Comparison of ENCODE assay signal across 16 mouse cellular contexts in genomic region chr1:185333651-185334050, GRCm38 (mm10). TPM values are rescaled to one million over a fixed set of nuclear protein-coding genes. Genes with fewer than 3 reads are reported as not detected.
DNase-seq lines count a peak whose midpoint lies in the region; ATAC-seq and TF ChIP-seq lines count a peak whose summit lies in the region.
"Had no signal": no experiment of that assay in that cellular context is flagged by ENCODE, and none has a peak within 500 bp of the region (broad histone marks: within the 10 kb centered on the region; RNA-seq: fewer than 3 reads in every experiment).

No protein-coding gene starts in this region.

- H3K36me3 ChIP-seq in kidney, adult 2 months (ENCODE audit: control insufficient read depth, insufficient read depth, low read length), result no peaks in the 10 kb centered on the region
- no peaks in the 10 kb centered on the region for H3K36me3 ChIP-seq in stomach, embryonic 14.5 days (ENCODE audit: control insufficient read depth, insufficient read depth, low read length)
- H3K36me3 ChIP-seq in stomach, postnatal 0 days (ENCODE audit: control insufficient read depth, insufficient read depth, low read length), result no peaks in the 10 kb centered on the region
- 0 out of 2 replicates have a peak, but pooled peaks cover 2% of the 10 kb centered on the region for H3K36me3 ChIP-seq in intestine, embryonic 16.5 days (ENCODE audit: control insufficient read depth, insufficient read depth, low read length)
- H3K36me3 ChIP-seq: midbrain, embryonic 12.5 days; stomach, embryonic 15.5 days had no signal

- no peak overlapping the region for H3K9ac ChIP-seq in stomach, embryonic 14.5 days (replicated peaks; ENCODE audit: low read depth, low read length)
- H3K9ac ChIP-seq in stomach, postnatal 0 days (ENCODE audit: low read length), result no peak overlapping the region
- H3K9ac ChIP-seq in intestine, embryonic 16.5 days (ENCODE audit: low read depth, low read length), result no peak overlapping the region
- H3K9ac ChIP-seq: embryonic facial prominence, embryonic 12.5 days; limb, embryonic 15.5 days; stomach, embryonic 15.5 days had no signal

- no peak overlapping the region for H3K4me3 ChIP-seq in kidney, adult 2 months (ENCODE audit: insufficient read depth, low read depth, low read length)
- H3K4me3 ChIP-seq in stomach, embryonic 14.5 days (ENCODE audit: low read depth, low read length), result no peak overlapping the region
- H3K4me3 ChIP-seq in stomach, postnatal 0 days (ENCODE audit: low read depth, low read length), result no peak overlapping the region
- H3K4me3 ChIP-seq in intestine, embryonic 16.5 days (ENCODE audit: low read length), result no peak overlapping the region
- H3K4me3 ChIP-seq: heart, adult 2 months; midbrain, embryonic 12.5 days had no signal

- no peak for TF ChIP-seq EP300 in stomach, postnatal 0 days (optimal IDR thresholded peaks at IDR 0.05)

- peak overlapping the region; percentile 44; the same call in 1 of the 2 replicates for H3K4me2 ChIP-seq in stomach, embryonic 14.5 days (replicated peaks; ENCODE audit: low read depth, low read length)
- H3K4me2 ChIP-seq in stomach, postnatal 0 days (replicated peaks; ENCODE audit: low read depth), result no peak overlapping the region
- no peak overlapping the region for H3K4me2 ChIP-seq in intestine, embryonic 16.5 days (ENCODE audit: low read depth, low read length)

- no peaks in the 10 kb centered on the region for H3K9me3 ChIP-seq in stomach, embryonic 14.5 days (ENCODE audit: control insufficient read depth, low read depth, low read length)
- H3K9me3 ChIP-seq in stomach, postnatal 0 days (ENCODE audit: control insufficient read depth, low read length), result no peaks in the 10 kb centered on the region
- H3K9me3 ChIP-seq in intestine, embryonic 16.5 days (ENCODE audit: control insufficient read depth, low read length), result no peaks in the 10 kb centered on the region
- H3K9me3 ChIP-seq: embryonic facial prominence, embryonic 12.5 days; G1E; limb, embryonic 15.5 days; midbrain, embryonic 12.5 days; stomach, embryonic 15.5 days had no signal

- no peak for TF ChIP-seq CTCF in kidney, adult 2 months (conservative IDR thresholded peaks at IDR 0.05; ENCODE audit: insufficient read depth, insufficient read length, low read depth, low read length)
- TF ChIP-seq CTCF in stomach, postnatal 0 days (IDR thresholded peaks at IDR 0.05; ENCODE audit: low read depth), result no peak

- no peak for ATAC-seq in stomach, embryonic 14.5 days (ENCODE audit: insufficient number of reproducible peaks, insufficient read depth, low FRiP score, low read depth)
- no peak for ATAC-seq in stomach, postnatal 0 days (ENCODE audit: low FRiP score, low TSS enrichment)
- ATAC-seq in intestine, embryonic 16.5 days, result peak; percentile 24
- no peak for ATAC-seq in erythroblast, adult 5-6 weeks (replicated peaks; ENCODE audit: low FRiP score, poor library complexity, severe bottlenecking)

- WGBS in kidney, adult 2 months, result 54% methylated on average over 5 of the region's 5 CpGs
- 83% methylated on average over 5 of the region's 5 CpGs for WGBS in stomach, embryonic 14.5 days
- 68% methylated on average over 5 of the region's 5 CpGs for WGBS in stomach, postnatal 0 days
- 64% methylated on average over 5 of the region's 5 CpGs for WGBS in intestine, embryonic 16.5 days

- H3K27ac ChIP-seq in kidney, adult 2 months (ENCODE audit: insufficient read depth, low read depth, low read length), result no peak overlapping the region
- H3K27ac ChIP-seq in stomach, embryonic 14.5 days (ENCODE audit: low read length), result no peak overlapping the region
- H3K27ac ChIP-seq in stomach, postnatal 0 days (replicated peaks), result no peak overlapping the region
- no peak overlapping the region for H3K27ac ChIP-seq in intestine, embryonic 16.5 days (ENCODE audit: low read length)
- H3K27ac ChIP-seq: embryonic facial prominence, embryonic 12.5 days; heart, adult 2 months; limb, embryonic 15.5 days; midbrain, embryonic 12.5 days; stomach, embryonic 15.5 days had no signal

- DNase-seq in kidney, adult 2 months, result peak; percentile 63
- DNase-seq in kidney, postnatal 4 days, result no peak
- DNase-seq in stomach, postnatal 0 days (ENCODE audit: low spot score), result no peak
- DNase-seq in lung, postnatal 14 days, result no peak
- DNase-seq: cerebellum, adult 8-10 months; heart, adult 2 months; lung, adult 2 months; lung, postnatal 4 days had no signal

- no peak for TF ChIP-seq POLR2A in kidney, adult 2 months (IDR thresholded peaks at IDR 0.05; ENCODE audit: low read depth, low read length)

- no peaks in the 10 kb centered on the region for H3K27me3 ChIP-seq in kidney, adult 2 months (replicated peaks; ENCODE audit: control insufficient read depth, insufficient read depth, low read length)
- no peaks in the 10 kb centered on the region for H3K27me3 ChIP-seq in stomach, embryonic 14.5 days (ENCODE audit: control insufficient read depth, insufficient read depth, low read length)
- no peaks in the 10 kb centered on the region for H3K27me3 ChIP-seq in stomach, postnatal 0 days (ENCODE audit: control insufficient read depth, insufficient read depth, low read length)
- H3K27me3 ChIP-seq in intestine, embryonic 16.5 days (replicated peaks; ENCODE audit: control insufficient read depth, insufficient read depth, low read length), result no peaks in the 10 kb centered on the region
- H3K27me3 ChIP-seq: embryonic facial prominence, embryonic 12.5 days; limb, embryonic 15.5 days; midbrain, embryonic 12.5 days; stomach, embryonic 15.5 days had no signal

- H3K4me1 ChIP-seq in kidney, adult 2 months (ENCODE audit: control insufficient read depth, insufficient read depth, low read length), result peaks cover 12% of the 10 kb centered on the region; the same call in 1 of the 2 replicates
- peaks cover 7% of the 10 kb centered on the region; the same call in 1 of the 2 replicates for H3K4me1 ChIP-seq in stomach, embryonic 14.5 days (ENCODE audit: control insufficient read depth, insufficient read depth, low read length)
- no peaks in the 10 kb centered on the region for H3K4me1 ChIP-seq in stomach, postnatal 0 days (replicated peaks; ENCODE audit: control insufficient read depth, insufficient read depth)
- peaks cover 5% of the 10 kb centered on the region; the same call in 1 of the 2 replicates for H3K4me1 ChIP-seq in intestine, embryonic 16.5 days (ENCODE audit: control insufficient read depth, insufficient read depth, low read length)

RNA-seq across cellular contexts. Expression of gene Bpnt1, which starts 1.7 kb away (rescaled TPM):
- 404 and 464 TPM in 2 replicates for polyA plus RNA-seq in kidney, adult 2 months (2012; rRNA removed)
- polyA plus RNA-seq in stomach, embryonic 14.5 days (2014; fragmentation: Nextera tagmentation; extraction: Ambion mirVana), result 28.0 and 32.5 TPM in 2 replicates
- polyA plus RNA-seq in stomach, postnatal 0 days (2015; fragmentation: Nextera tagmentation; extraction: Ambion mirVana), result 61.8 and 64.0 TPM in 2 replicates
- polyA plus RNA-seq in intestine, embryonic 16.5 days (2015; fragmentation: Nextera tagmentation; extraction: Ambion mirVana), result 345 and 365 TPM in 2 replicates
- total RNA-seq in erythroblast, adult 5-6 weeks (2015; ENCODE audit: low replicate concordance), result 1.5 and 3.3 TPM in 2 replicates
- 1.7 and 2.5 TPM in 2 replicates for total RNA-seq in erythroblast, adult 5-6 weeks (2017; ENCODE audit: low replicate concordance)

RNA-seq across cellular contexts. Expression of gene Iars2, which starts 4.5 kb away (rescaled TPM):
- polyA plus RNA-seq in kidney, adult 2 months (2012; rRNA removed), result 37.7 and 40.9 TPM in 2 replicates
- 32.0 and 33.9 TPM in 2 replicates for polyA plus RNA-seq in stomach, embryonic 14.5 days (2014; fragmentation: Nextera tagmentation; extraction: Ambion mirVana)
- 25.5 and 26.6 TPM in 2 replicates for polyA plus RNA-seq in stomach, postnatal 0 days (2015; fragmentation: Nextera tagmentation; extraction: Ambion mirVana)
- polyA plus RNA-seq in intestine, embryonic 16.5 days (2015; fragmentation: Nextera tagmentation; extraction: Ambion mirVana), result 86.6 and 109 TPM in 2 replicates
- 11.7 and 17.3 TPM in 2 replicates for total RNA-seq in erythroblast, adult 5-6 weeks (2015; ENCODE audit: low replicate concordance)
- total RNA-seq in erythroblast, adult 5-6 weeks (2017; ENCODE audit: low replicate concordance), result 12.5 and 17.3 TPM in 2 replicates

RNA-seq across cellular contexts. Expression of gene Eprs, which starts 29.2 kb away (rescaled TPM):
- polyA plus RNA-seq in kidney, adult 2 months (2012; rRNA removed), result 9.7 and 13.0 TPM in 2 replicates
- polyA plus RNA-seq in stomach, embryonic 14.5 days (2014; fragmentation: Nextera tagmentation; extraction: Ambion mirVana), result 167 and 169 TPM in 2 replicates
- polyA plus RNA-seq in stomach, postnatal 0 days (2015; fragmentation: Nextera tagmentation; extraction: Ambion mirVana), result 58.0 and 68.5 TPM in 2 replicates
- 118 and 132 TPM in 2 replicates for polyA plus RNA-seq in intestine, embryonic 16.5 days (2015; fragmentation: Nextera tagmentation; extraction: Ambion mirVana)
- 18.6 and 34.2 TPM in 2 replicates for total RNA-seq in erythroblast, adult 5-6 weeks (2015; ENCODE audit: low replicate concordance)
- 36.1 and 40.1 TPM in 2 replicates for total RNA-seq in erythroblast, adult 5-6 weeks (2017; ENCODE audit: low replicate concordance)
